Mouse (Mus musculus): ENCODE data around the gene Tbkbp1. TPM values are rescaled to one million over a fixed set of nuclear protein-coding genes. Genes with fewer than 3 reads are reported as not detected.

Tbkbp1 gene
- total and polyA plus RNA-seq, 3 experiments, result 0.44 to 5.7 (median 3.1) TPM

- H3K79me2 ChIP-seq (replicated peaks; ENCODE audit: control insufficient read depth, extremely low read depth, insufficient read depth, poor library complexity, severe bottlenecking), result no peaks in the 10 kb centered on the region
- in situ Hi-C loops (cut with MboI; ENCODE audit: low pct_ligation_motif_present, low pct_unique_long_range_greater_than_20kb, low sequenced_read_pairs) (no loop called here), dilution Hi-C loops (cut with MboI; ENCODE audit: extremely low pct_ligation_motif_present, extremely low pct_unique_long_range_greater_than_20kb, low sequenced_read_pairs) (no loop called here)
- TF ChIP-seq MAZ (IDR thresholded peaks at IDR 0.05; ENCODE audit: low read depth, low read length), result peak; percentile 78
- TF ChIP-seq ZMIZ1 (IDR thresholded peaks at IDR 0.05; ENCODE audit: low read depth, low read length), result 0 out of 2 replicates have a peak, but pooled peaks have one; percentile 25
- TF ChIP-seq ZC3H11A (IDR thresholded peaks at IDR 0.05; ENCODE audit: low read depth, low read length), result no peak
- peak; percentile 62; the same call in 1 of the 2 replicates for TF ChIP-seq MAX (IDR thresholded peaks at IDR 0.05; ENCODE audit: low read length)
- TF ChIP-seq JUN (IDR thresholded peaks at IDR 0.05; ENCODE audit: insufficient read depth, low read depth, low read length), result no peak
- TF ChIP-seq POLR2A (IDR thresholded peaks at IDR 0.05; ENCODE audit: low read depth, low read length), result 0 out of 2 replicates have a peak, but pooled peaks have one; percentile 15
- TF ChIP-seq SIN3A (IDR thresholded peaks at IDR 0.05; ENCODE audit: low read length), result 0 out of 2 replicates have a peak, but pooled peaks have one; percentile 3
- peak; percentile 95 for TF ChIP-seq MEF2A (IDR thresholded peaks at IDR 0.05; ENCODE audit: borderline replicate concordance, low read depth, low read length)
- no peak for TF ChIP-seq POLR2AphosphoS2 (IDR thresholded peaks at IDR 0.05; ENCODE audit: low read depth, low read length)
- TF ChIP-seq ETS1 (conservative IDR thresholded peaks at IDR 0.05; ENCODE audit: low read depth, low read length), result peak; percentile 19; the same call in 1 of the 2 replicates
- 0 out of 2 replicates have a peak, but pooled peaks have one; percentile 3 for TF ChIP-seq EP300 (IDR thresholded peaks at IDR 0.05; ENCODE audit: low read length)
- TF ChIP-seq CHD2 (IDR thresholded peaks at IDR 0.05; ENCODE audit: low read length), result peak; percentile 12; the same call in 1 of the 2 replicates
- DNase-seq (ENCODE audit: extremely low read depth), result peak; percentile 77
- H3K27me3 ChIP-seq (replicated peaks), result no peaks in the 10 kb centered on the region
- H3K9me3 ChIP-seq (replicated peaks; ENCODE audit: low read length), result no peaks in the 10 kb centered on the region
- peaks cover 0 to 1% of the 10 kb centered on the region in 2 experiments for H3K36me3 ChIP-seq (replicated peaks in 1 of 2; ENCODE audit: control insufficient read depth in 1 of 2, insufficient read depth in 1 of 2, low read length in 1 of 2)
- H3K4me3 ChIP-seq (replicated peaks in 1 of 3; ENCODE audit: low read depth in 2 of 3, low read length in 2 of 3, poor library complexity in 1 of 3), result no peak overlapping the region
- peak overlapping the region; percentile 38 for H3K4me2 ChIP-seq (ENCODE audit: insufficient read depth, low read depth, poor library complexity, severe bottlenecking)
- peaks cover 54 to 98% of the 10 kb centered on the region in 2 experiments for H3K4me1 ChIP-seq (ENCODE audit: control insufficient read depth in 1 of 2, insufficient read depth in 2 of 2)
- H3K27ac ChIP-seq (ENCODE audit: insufficient read depth, low read depth), result peak overlapping the region; percentile 44
- H3K9ac ChIP-seq (ENCODE audit: insufficient read depth, low read depth), result no peak overlapping the region
Observed at GRCm38 (mm10) chr11:97132185-97132584, 19.1 kb downstream of the Tbkbp1 start.

GRCm38 (mm10) chr11:97131683-97132082, 19.6 kb downstream of the Tbkbp1 start:
- no peak overlapping the region for H3K4me3 ChIP-seq (replicated peaks in 1 of 3; ENCODE audit: low read depth in 2 of 3, low read length in 2 of 3, poor library complexity in 1 of 3)
- in situ Hi-C loops (cut with MboI; ENCODE audit: low pct_ligation_motif_present, low pct_unique_long_range_greater_than_20kb, low sequenced_read_pairs), result no loop called here
- peaks cover 54 to 94% of the 10 kb centered on the region in 2 experiments for H3K4me1 ChIP-seq (ENCODE audit: control insufficient read depth in 1 of 2, insufficient read depth in 2 of 2)
- dilution Hi-C loops (cut with MboI; ENCODE audit: extremely low pct_ligation_motif_present, extremely low pct_unique_long_range_greater_than_20kb, low sequenced_read_pairs), result no loop called here
- DNase-seq (ENCODE audit: extremely low read depth), result peak; percentile 88
- H3K36me3 ChIP-seq (replicated peaks in 1 of 2; ENCODE audit: control insufficient read depth in 1 of 2, insufficient read depth in 1 of 2, low read length in 1 of 2), result no peaks in the 10 kb centered on the region
- H3K27ac ChIP-seq (ENCODE audit: insufficient read depth, low read depth), result peak overlapping the region; percentile 44
- H3K9ac ChIP-seq (ENCODE audit: insufficient read depth, low read depth), result no peak overlapping the region
- no peaks in the 10 kb centered on the region for H3K27me3 ChIP-seq (replicated peaks)
- H3K4me2 ChIP-seq (ENCODE audit: insufficient read depth, low read depth, poor library complexity, severe bottlenecking), result peak overlapping the region; percentile 38
- no peaks in the 10 kb centered on the region for H3K79me2 ChIP-seq (replicated peaks; ENCODE audit: control insufficient read depth, extremely low read depth, insufficient read depth, poor library complexity, severe bottlenecking)
- no peaks in the 10 kb centered on the region for H3K9me3 ChIP-seq (replicated peaks; ENCODE audit: low read length)
- TF ChIP-seq SIN3A (IDR thresholded peaks at IDR 0.05; ENCODE audit: low read length) (peak; percentile 35; the same call in 1 of the 2 replicates), RAD21 (IDR thresholded peaks at IDR 0.05; ENCODE audit: low read depth, low read length) (no peak; the same call in none of the 2 replicates), TBP (conservative IDR thresholded peaks at IDR 0.05; ENCODE audit: low read depth, low read length) (no peak), ZC3H11A (IDR thresholded peaks at IDR 0.05; ENCODE audit: low read depth, low read length) (no peak), IRF4 (IDR thresholded peaks at IDR 0.05; ENCODE audit: low read depth, low read length) (peak; percentile 97), SMC3 (IDR thresholded peaks at IDR 0.05; ENCODE audit: low read depth, low read length) (peak; percentile 8), MYC (IDR thresholded peaks at IDR 0.05; ENCODE audit: low read depth, low read length) (no peak), RCOR1 (conservative IDR thresholded peaks at IDR 0.05; ENCODE audit: low read depth, low read length) (peak; percentile 70; the same call in 1 of the 2 replicates), EP300 (IDR thresholded peaks at IDR 0.05; ENCODE audit: low read length) (peak; percentile 94), ELF1 (IDR thresholded peaks at IDR 0.05; ENCODE audit: low read depth, low read length) (no peak), ETS1 (conservative IDR thresholded peaks at IDR 0.05; ENCODE audit: low read depth, low read length) (peak; percentile 89), USF2 (conservative IDR thresholded peaks at IDR 0.05; ENCODE audit: low read depth, low read length) (no peak), JUND (conservative IDR thresholded peaks at IDR 0.05; ENCODE audit: low read depth, low read length) (peak; percentile 93), KAT2A (IDR thresholded peaks at IDR 0.05; ENCODE audit: insufficient replicate concordance, low read length) (0 out of 2 replicates have a peak, but pooled peaks have one; percentile 63), MAFK (IDR thresholded peaks at IDR 0.05; ENCODE audit: insufficient replicate concordance, low read length) (peak; percentile 82), BHLHE40 (IDR thresholded peaks at IDR 0.05; ENCODE audit: low read depth, low read length) (peak; percentile 86), TCF12 (IDR thresholded peaks at IDR 0.05; ENCODE audit: low read depth, low read length) (peak; percentile 53), JUN (IDR thresholded peaks at IDR 0.05; ENCODE audit: insufficient read depth, low read depth, low read length) (peak; percentile 75), POLR2A (IDR thresholded peaks at IDR 0.05; ENCODE audit: low read depth, low read length) (no peak), ZMIZ1 (IDR thresholded peaks at IDR 0.05; ENCODE audit: low read depth, low read length) (0 out of 2 replicates have a peak, but pooled peaks have one; percentile 39), GABPA (IDR thresholded peaks at IDR 0.05; ENCODE audit: insufficient replicate concordance, low read depth, low read length) (no peak), ZNF384 (IDR thresholded peaks at IDR 0.05; ENCODE audit: low read depth, low read length) (no peak), POLR2AphosphoS2 (IDR thresholded peaks at IDR 0.05; ENCODE audit: low read depth, low read length) (no peak), HCFC1 (IDR thresholded peaks at IDR 0.05; ENCODE audit: low read depth, low read length) (no peak), CTCF (conservative IDR thresholded peaks at IDR 0.05 in 1 of 2, IDR thresholded peaks at IDR 0.05 in 1 of 2; ENCODE audit: low read depth in 2 of 2, low read length in 2 of 2) (no peak), E2F4 (IDR thresholded peaks at IDR 0.05; ENCODE audit: insufficient replicate concordance, low read depth, low read length) (0 out of 2 replicates have a peak, but pooled peaks have one; percentile 19), NELFE (IDR thresholded peaks at IDR 0.05; ENCODE audit: low read depth, low read length) (no peak)

All from CH12.LX (cell line).